Mouse (Mus musculus): Measurements from ENCODE around the gene Kdm1a. TPM values are rescaled to one million over a fixed set of nuclear protein-coding genes. Genes with fewer than 3 reads are reported as not detected.

Kdm1a gene
- polyA plus RNA-seq, 1 experiment from 2014 or later: 59.5 TPM

GRCm38 (mm10) chr4:136599869-136600268 is 2.7 kb downstream of the Kdm1a start:
- no peaks in the 10 kb centered on the region for H3K27me3 ChIP-seq
- H3K4me1 ChIP-seq (replicated peaks): peaks cover 37% of the 10 kb centered on the region
- H3K9ac ChIP-seq: no peak overlapping the region
- H3K4me2 ChIP-seq: peak overlapping the region; percentile 68; the same call in 1 of the 2 replicates
- no peaks in the 10 kb centered on the region for H3K36me3 ChIP-seq
- no peaks in the 10 kb centered on the region for H3K9me3 ChIP-seq
- no peak overlapping the region for H3K4me3 ChIP-seq
- 95% methylated on average over 3 of the region's 3 CpGs for WGBS
- no peak overlapping the region for H3K27ac ChIP-seq (replicated peaks)
- no peak for ATAC-seq (ENCODE audit: low FRiP score, low read depth)

- 0 out of 2 replicates have a peak overlapping the region, but pooled peaks have one; percentile 3 for H3K4me2 ChIP-seq
- 94% methylated on average over 7 of the region's 7 CpGs for WGBS
- no peaks in the 10 kb centered on the region for H3K36me3 ChIP-seq
- H3K27ac ChIP-seq (replicated peaks): no peak overlapping the region
- ATAC-seq (ENCODE audit: low FRiP score, low read depth): no peak
- H3K27me3 ChIP-seq: no peaks in the 10 kb centered on the region
- H3K9ac ChIP-seq: no peak overlapping the region
- peaks cover 52% of the 10 kb centered on the region for H3K4me1 ChIP-seq (replicated peaks)
- no peaks in the 10 kb centered on the region for H3K9me3 ChIP-seq
- H3K4me3 ChIP-seq: no peak overlapping the region
Observed at GRCm38 (mm10) chr4:136598268-136598876, 4.2 kb downstream of the Kdm1a start.

DNA sequence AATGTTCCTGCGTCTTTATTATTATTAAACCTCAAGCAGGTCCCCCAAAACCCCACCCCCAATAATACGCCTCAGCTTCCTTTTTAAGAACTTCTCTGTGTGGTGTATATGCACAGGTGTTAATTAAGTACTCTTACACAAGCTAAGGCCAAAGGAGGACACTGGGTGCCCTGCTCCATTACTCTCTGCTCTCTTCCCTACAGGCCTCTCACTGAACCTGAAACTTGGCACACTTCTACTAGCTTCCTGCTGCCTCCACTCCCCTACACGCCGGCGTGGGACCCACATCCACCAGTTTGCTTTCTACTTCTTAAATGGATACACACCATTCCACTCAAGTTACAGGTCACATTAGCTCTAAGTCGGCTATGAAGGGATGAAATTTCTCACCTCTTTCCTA is 7.3 kb downstream of the Kdm1a start:
- Histone ChIP-seq H3K9ac (no peak overlapping the region), H3K4me3 (no peak overlapping the region), H3K36me3 (peaks cover 3% of the 10 kb centered on the region; the same call in 1 of the 2 replicates), H3K4me1 (replicated peaks) (peaks cover 39% of the 10 kb centered on the region), H3K27ac (replicated peaks) (no peak overlapping the region), H3K9me3 (no peaks in the 10 kb centered on the region), H3K4me2 (no peak overlapping the region), H3K27me3 (no peaks in the 10 kb centered on the region)
- WGBS: 80% methylated on average over 6 of the region's 6 CpGs
- ATAC-seq (ENCODE audit: low FRiP score, low read depth): no peak

GRCm38 (mm10) chr4:136594006-136594405 is 8.5 kb downstream of the Kdm1a start:
- H3K27me3 ChIP-seq: no peaks in the 10 kb centered on the region
- H3K9me3 ChIP-seq: no peaks in the 10 kb centered on the region
- H3K4me2 ChIP-seq: no peak overlapping the region
- no peak overlapping the region for H3K9ac ChIP-seq
- H3K4me3 ChIP-seq: no peak overlapping the region
- H3K36me3 ChIP-seq: peaks cover 7% of the 10 kb centered on the region; the same call in 1 of the 2 replicates
- peaks cover 38% of the 10 kb centered on the region for H3K4me1 ChIP-seq (replicated peaks)
- WGBS: 85% methylated on average over 2 of the region's 2 CpGs
- ATAC-seq (ENCODE audit: low FRiP score, low read depth): no peak
- no peak overlapping the region for H3K27ac ChIP-seq (replicated peaks)

DNA sequence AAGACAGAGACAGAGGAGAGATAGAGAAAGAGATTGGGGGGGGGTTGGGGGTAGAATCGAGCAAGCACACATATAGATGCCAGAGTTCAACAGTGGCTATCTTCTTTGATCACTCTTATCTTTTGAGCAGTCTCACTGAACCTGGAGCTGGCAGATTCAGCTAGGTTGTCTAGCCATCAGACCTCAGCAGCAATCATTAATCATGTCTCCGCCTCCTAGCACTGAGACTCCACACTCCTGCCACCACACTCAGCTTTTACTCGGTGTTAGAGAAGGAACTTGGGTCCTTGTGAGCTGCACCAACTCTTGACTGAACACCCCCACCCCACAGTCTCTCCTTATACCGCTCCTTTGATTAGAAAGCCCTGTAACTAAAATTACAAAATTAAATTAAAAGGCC is 10.4 kb downstream of the Kdm1a start:
- Histone ChIP-seq H3K9me3 (no peaks in the 10 kb centered on the region), H3K4me1 (replicated peaks) (peaks cover 32% of the 10 kb centered on the region), H3K9ac (no peak overlapping the region), H3K36me3 (peaks cover 7% of the 10 kb centered on the region; the same call in 1 of the 2 replicates), H3K4me2 (no peak overlapping the region), H3K27me3 (no peaks in the 10 kb centered on the region), H3K27ac (replicated peaks) (no peak overlapping the region), H3K4me3 (no peak overlapping the region)
- ATAC-seq (ENCODE audit: low FRiP score, low read depth): no peak
- 60% methylated on average over 4 of the region's 4 CpGs for WGBS

- H3K9me3 ChIP-seq: no peaks in the 10 kb centered on the region
- no peaks in the 10 kb centered on the region for H3K27me3 ChIP-seq
- peaks cover 17% of the 10 kb centered on the region for H3K4me1 ChIP-seq (replicated peaks)
- no peak for ATAC-seq (ENCODE audit: low FRiP score, low read depth)
- no peak overlapping the region for H3K9ac ChIP-seq
- no peak overlapping the region for H3K4me3 ChIP-seq
- WGBS: 92% methylated on average over 4 of the region's 4 CpGs
- no peak overlapping the region for H3K4me2 ChIP-seq
- H3K36me3 ChIP-seq: peaks cover 7% of the 10 kb centered on the region; the same call in 1 of the 2 replicates
- H3K27ac ChIP-seq (replicated peaks): no peak overlapping the region
Observed at GRCm38 (mm10) chr4:136588003-136588402, 14.5 kb downstream of the Kdm1a start.

GRCm38 (mm10) chr4:136587221-136587827 is 15.2 kb downstream of the Kdm1a start:
- peak; percentile 82 for ATAC-seq (ENCODE audit: low FRiP score, low read depth)
- H3K4me1 ChIP-seq (replicated peaks): peaks cover 23% of the 10 kb centered on the region
- no peak overlapping the region for H3K27ac ChIP-seq (replicated peaks)
- 88% methylated on average over 4 of the region's 4 CpGs for WGBS
- peaks cover 7% of the 10 kb centered on the region; the same call in 1 of the 2 replicates for H3K36me3 ChIP-seq
- no peak overlapping the region for H3K4me2 ChIP-seq
- no peaks in the 10 kb centered on the region for H3K27me3 ChIP-seq
- no peak overlapping the region for H3K4me3 ChIP-seq
- H3K9ac ChIP-seq: no peak overlapping the region
- no peaks in the 10 kb centered on the region for H3K9me3 ChIP-seq

GRCm38 (mm10) chr4:136581885-136582284 is 20.6 kb downstream of the Kdm1a start:
- Histone ChIP-seq H3K4me3 (no peak overlapping the region), H3K4me2 (no peak overlapping the region), H3K9ac (no peak overlapping the region), H3K27me3 (no peaks in the 10 kb centered on the region), H3K9me3 (no peaks in the 10 kb centered on the region), H3K36me3 (no peaks in the 10 kb centered on the region), H3K4me1 (replicated peaks) (peaks cover 24% of the 10 kb centered on the region), H3K27ac (replicated peaks) (no peak overlapping the region)
- ATAC-seq (ENCODE audit: low FRiP score, low read depth): no peak
- WGBS: 85% methylated on average over 3 of the region's 3 CpGs

DNA sequence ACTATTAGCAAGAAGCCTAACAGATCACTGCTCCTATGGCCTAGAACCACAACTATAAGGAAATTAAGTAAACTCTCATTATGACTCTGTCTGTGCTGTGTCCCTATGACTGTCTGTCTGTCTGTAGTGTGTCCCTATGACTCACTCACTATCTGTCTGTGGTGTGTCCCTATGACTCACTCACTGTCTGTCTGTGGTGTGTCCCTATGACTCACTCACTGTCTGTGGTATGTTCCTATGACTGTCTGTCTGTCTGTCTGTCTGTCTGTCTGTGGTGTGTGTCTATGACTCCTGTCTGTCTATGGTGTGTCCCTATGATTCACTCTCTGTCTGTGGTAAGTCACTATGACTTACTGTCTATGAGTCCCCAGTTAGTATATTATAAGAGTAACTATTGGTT is 32.5 kb downstream of the Kdm1a start:
- H3K36me3 ChIP-seq: peaks cover 53% of the 10 kb centered on the region
- H3K4me3 ChIP-seq: no peak overlapping the region
- H3K9me3 ChIP-seq: no peaks in the 10 kb centered on the region
- no peak overlapping the region for H3K4me2 ChIP-seq
- no peak overlapping the region for H3K9ac ChIP-seq
- no peak for ATAC-seq (ENCODE audit: low FRiP score, low read depth)
- H3K27me3 ChIP-seq: no peaks in the 10 kb centered on the region
- no peak overlapping the region for H3K27ac ChIP-seq (replicated peaks)
- no peaks in the 10 kb centered on the region for H3K4me1 ChIP-seq (replicated peaks)

- Histone ChIP-seq H3K27me3 (no peaks in the 10 kb centered on the region), H3K4me3 (no peak overlapping the region), H3K36me3 (peaks cover 56% of the 10 kb centered on the region), H3K9ac (no peak overlapping the region), H3K27ac (replicated peaks) (no peak overlapping the region), H3K4me2 (no peak overlapping the region), H3K9me3 (no peaks in the 10 kb centered on the region), H3K4me1 (replicated peaks) (no peaks in the 10 kb centered on the region)
- WGBS: 85% methylated on average over 3 of the region's 3 CpGs
- ATAC-seq (ENCODE audit: low FRiP score, low read depth): no peak
Observed at GRCm38 (mm10) chr4:136568629-136569028, 33.9 kb downstream of the Kdm1a start.

- H3K27ac ChIP-seq (replicated peaks): no peak overlapping the region
- H3K9ac ChIP-seq: no peak overlapping the region
- peaks cover 51% of the 10 kb centered on the region for H3K36me3 ChIP-seq
- H3K4me1 ChIP-seq (replicated peaks): no peaks in the 10 kb centered on the region
- no peak overlapping the region for H3K4me2 ChIP-seq
- 80% methylated on average over 6 of the region's 6 CpGs for WGBS
- no peaks in the 10 kb centered on the region for H3K9me3 ChIP-seq
- no peaks in the 10 kb centered on the region for H3K27me3 ChIP-seq
- H3K4me3 ChIP-seq: no peak overlapping the region
- ATAC-seq (ENCODE audit: low FRiP score, low read depth): no peak
Observed at GRCm38 (mm10) chr4:136562755-136563154, 39.8 kb downstream of the Kdm1a start.

DNA sequence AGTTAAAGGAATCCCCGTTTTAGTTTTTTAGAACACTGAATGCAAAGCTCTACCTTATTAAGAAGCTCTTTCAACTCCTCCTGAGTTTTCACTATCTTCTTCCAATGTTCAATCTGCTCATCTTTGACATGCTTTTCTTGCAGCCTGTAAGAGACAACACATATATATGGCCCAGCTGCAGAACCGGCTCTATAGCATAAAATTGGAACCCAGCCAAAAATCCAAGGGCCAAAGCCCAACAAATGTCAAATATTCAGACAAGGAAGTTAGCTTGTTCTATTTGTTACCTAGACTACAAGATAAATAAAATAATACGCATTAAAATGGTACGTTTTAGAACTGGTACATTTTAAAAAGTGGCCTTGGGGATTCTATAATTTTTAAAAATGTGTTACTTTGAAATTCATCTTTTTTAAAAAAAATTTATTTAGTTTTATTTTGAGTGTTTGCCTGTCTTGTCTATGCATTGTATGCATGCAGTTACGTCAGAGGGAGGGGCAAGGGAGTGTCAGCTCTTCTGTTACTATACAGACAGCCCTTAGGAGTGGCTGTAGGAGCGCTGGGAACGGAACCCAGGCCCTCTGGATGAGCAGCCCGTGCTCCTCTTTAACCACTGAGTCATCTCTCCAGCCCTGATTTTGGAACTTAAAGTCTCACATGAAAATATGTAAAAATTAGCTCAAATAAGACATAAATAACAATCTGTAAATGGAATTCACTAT is 42.1 kb downstream of the Kdm1a start:
- 89% methylated on average over 8 of the region's 8 CpGs for WGBS
- Histone ChIP-seq H3K4me3 (no peak overlapping the region), H3K27ac (replicated peaks) (no peak overlapping the region), H3K4me2 (no peak overlapping the region), H3K36me3 (peaks cover 56% of the 10 kb centered on the region), H3K4me1 (replicated peaks) (no peaks in the 10 kb centered on the region), H3K9ac (no peak overlapping the region), H3K9me3 (no peaks in the 10 kb centered on the region), H3K27me3 (no peaks in the 10 kb centered on the region)
- ATAC-seq (ENCODE audit: low FRiP score, low read depth): no peak

Measured in hindbrain, embryonic 15.5 days (tissue).